ENCODE assay signal across 9 mouse cellular contexts in the genomic region with DNA sequence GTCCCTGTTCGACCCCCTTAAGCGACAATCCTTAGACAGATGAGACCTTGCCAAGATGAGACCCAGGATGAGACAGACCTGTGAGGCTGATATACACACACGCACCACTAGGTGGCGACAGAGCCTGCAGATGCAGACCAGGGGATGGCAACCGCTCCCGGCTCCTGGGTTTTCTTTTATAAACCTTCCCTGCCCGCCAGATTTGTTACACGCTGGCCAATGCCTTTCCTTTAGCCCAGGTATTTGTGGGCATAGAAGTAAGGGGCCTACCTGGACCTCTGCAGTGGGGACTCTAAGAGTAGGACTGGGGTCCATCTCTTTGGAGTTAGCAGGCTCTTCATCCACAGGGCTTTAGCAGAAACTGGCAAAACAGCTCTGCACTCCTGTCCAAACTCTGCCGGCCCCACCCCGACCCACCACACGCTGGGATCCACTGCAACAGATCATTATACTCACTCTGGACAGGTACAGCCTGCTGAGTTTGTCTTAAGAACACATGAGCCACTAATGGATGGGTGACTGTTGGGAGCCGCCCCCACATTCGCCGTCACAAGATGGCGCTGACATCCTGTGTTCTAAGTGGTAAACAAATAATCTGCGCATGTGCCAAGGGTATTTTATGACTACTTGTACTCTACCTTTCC.
A peak's percentile ranks its signal among the peaks of the same experiment; 100 is the strongest.
DNase-seq lines count a peak whose midpoint lies in the region; TF ChIP-seq lines count a peak whose summit lies in the region.
"Had no signal": no experiment of that assay in that cellular context is flagged by ENCODE, and none has a peak within 500 bp of the region (broad histone marks: within the 10 kb centered on the region; RNA-seq: fewer than 3 reads in every experiment).

No protein-coding gene starts in this region.

- peak overlapping the region; percentile 87 for H3K27ac ChIP-seq in MEL (ENCODE audit: control insufficient read depth, low read depth, low read length)
- peak overlapping the region; percentile 83 for H3K27ac ChIP-seq in cerebellum, adult 2 months (ENCODE audit: insufficient read depth, low read length)
- H3K27ac ChIP-seq in layer of hippocampus, adult 2 months: peak overlapping the region; percentile 84

- H3K79me2 ChIP-seq in MEL (ENCODE audit: control insufficient read depth, insufficient read depth, low read length, poor library complexity): no peaks in the 10 kb centered on the region; the same call in 1 of the 2 replicates

- peaks cover 0 to 5% of the 10 kb centered on the region in 2 experiments; a peak in 1 of 4 replicates for H3K4me1 ChIP-seq in MEL (ENCODE audit: control insufficient read depth in 1 of 2, insufficient read depth in 2 of 2, low read length in 2 of 2)
- peaks cover 7% of the 10 kb centered on the region for H3K4me1 ChIP-seq in cerebellum, adult 2 months (ENCODE audit: control insufficient read depth, insufficient read depth, low read length)

- no peaks in the 10 kb centered on the region for H3K27me3 ChIP-seq in MEL (ENCODE audit: control insufficient read depth in 1 of 2, insufficient read depth in 2 of 2, low read length in 2 of 2)
- no peaks in the 10 kb centered on the region for H3K27me3 ChIP-seq in cerebellum, adult 2 months (ENCODE audit: control insufficient read depth, insufficient read depth, low read length)

- WGBS in cerebellum, adult 2 months: 9% methylated on average over 16 of the region's 16 CpGs

- peak; percentile 85 for TF ChIP-seq RAD21 in MEL (IDR thresholded peaks at IDR 0.05; ENCODE audit: low read depth, low read length)

- TF ChIP-seq EP300 in MEL (IDR thresholded peaks at IDR 0.05; ENCODE audit: low read depth in 1 of 2, low read length in 2 of 2): no peak

- peak; percentile 93 to 97 (median 94) for TF ChIP-seq CTCF in MEL (IDR thresholded peaks at IDR 0.05 in 2 of 3, conservative IDR thresholded peaks at IDR 0.05 in 1 of 3; ENCODE audit: control insufficient read depth in 1 of 3, insufficient read depth in 1 of 3, low read depth in 2 of 3, low read length in 3 of 3, poor library complexity in 1 of 3, severe bottlenecking in 1 of 3)
- peak; percentile 90 for TF ChIP-seq CTCF in cerebellum, adult 2 months (IDR thresholded peaks at IDR 0.05; ENCODE audit: borderline replicate concordance, insufficient read depth, low read depth, low read length)
- peak; percentile 89 for TF ChIP-seq CTCF in layer of hippocampus, adult 2 months (conservative IDR thresholded peaks at IDR 0.05)

- peak; percentile 94 for DNase-seq in MEL (ENCODE audit: low read depth, low spot score)
- DNase-seq in cerebellum, adult 2 months: peak; percentile 80 to 82
- DNase-seq in forelimb bud, embryonic 11.5 days (ENCODE audit: low read depth, low spot score): peak; percentile 67
- peak; percentile 78 for DNase-seq in heart, postnatal 4 days
- DNase-seq in layer of hippocampus, adult 2 months (ENCODE audit: low spot score in 2 of 2): peak; percentile 62 to 69
- peak; percentile 80 for DNase-seq in lung, postnatal 10 days
- peak; percentile 79 for DNase-seq in retina, embryonic 14.5 days (ENCODE audit: low spot score)
- peak; percentile 79 for DNase-seq in thymus, postnatal 14 days

- peak overlapping the region; percentile 80 to 93 for H3K4me3 ChIP-seq in MEL (ENCODE audit: control insufficient read depth in 1 of 2, insufficient read depth in 1 of 2, low read depth in 2 of 2, low read length in 2 of 2)
- H3K4me3 ChIP-seq in cerebellum, adult 2 months (replicated peaks; ENCODE audit: insufficient read depth, low read depth, low read length): peak overlapping the region; percentile 96
- H3K4me3 ChIP-seq in layer of hippocampus, adult 2 months: peak overlapping the region; percentile 54
- H3K4me3 ChIP-seq: erythroblast, embryonic 14.5 days had no signal

- H3K9me3 ChIP-seq in MEL (replicated peaks; ENCODE audit: insufficient read depth, low read length): no peaks in the 10 kb centered on the region

- TF ChIP-seq POLR2A in MEL (IDR thresholded peaks at IDR 0.05; ENCODE audit: control insufficient read depth in 1 of 2, insufficient read depth in 1 of 2, low read depth in 1 of 2, low read length in 2 of 2, poor library complexity in 1 of 2): no peak; a peak in 1 of 4 replicates
- TF ChIP-seq POLR2A in cerebellum, adult 2 months (IDR thresholded peaks at IDR 0.05; ENCODE audit: borderline replicate concordance, insufficient read depth, low read length): peak; percentile 46; the same call in 1 of the 2 replicates

- peak overlapping the region; percentile 70 for H3K9ac ChIP-seq in MEL (ENCODE audit: control insufficient read depth, low read depth, low read length, poor library complexity, severe bottlenecking)

- peaks cover 0 to 6% of the 10 kb centered on the region in 2 experiments; a peak in 2 of 4 replicates for H3K36me3 ChIP-seq in MEL (ENCODE audit: control insufficient read depth in 1 of 2, insufficient read depth in 2 of 2, low read length in 2 of 2)

TF ChIP-seq in MEL, 35 proteins besides CTCF, POLR2A, EP300 and RAD21:
- no peak for TF ChIP-seq UBTF (IDR thresholded peaks at IDR 0.05; ENCODE audit: borderline replicate concordance, insufficient read depth, low read depth, low read length)
- TF ChIP-seq MAFK (IDR thresholded peaks at IDR 0.05; ENCODE audit: borderline replicate concordance, low read depth, low read length): no peak
- TF ChIP-seq SMC3 (IDR thresholded peaks at IDR 0.05; ENCODE audit: low read depth, low read length): peak; percentile 63
- 0 out of 2 replicates have a peak, but pooled peaks have one; percentile 14 for TF ChIP-seq TBP (IDR thresholded peaks at IDR 0.05; ENCODE audit: low read depth, low read length)
- 0 out of 2 replicates have a peak, but pooled peaks have one; percentile 6 for TF ChIP-seq NELFE (IDR thresholded peaks at IDR 0.05; ENCODE audit: low read depth, low read length)
- TF ChIP-seq SIN3A (IDR thresholded peaks at IDR 0.05; ENCODE audit: low read length): peak; percentile 49; the same call in 1 of the 2 replicates
- peak; percentile 27; the same call in 1 of the 2 replicates for TF ChIP-seq ZC3H11A (IDR thresholded peaks at IDR 0.05; ENCODE audit: low read depth, low read length)
- no peak for TF ChIP-seq POLR2AphosphoS2 (IDR thresholded peaks at IDR 0.05; ENCODE audit: low read length)
- no peak for TF ChIP-seq TAL1 (IDR thresholded peaks at IDR 0.05; ENCODE audit: low read length)
- no peak for TF ChIP-seq ELF1 (IDR thresholded peaks at IDR 0.05; ENCODE audit: low read depth, low read length)
- TF ChIP-seq GABPA (IDR thresholded peaks at IDR 0.05; ENCODE audit: low read depth, low read length): no peak

Comparison
In these comparisons a context has a peak if more than half of its experiments do, and no peak if none do; other contexts are left out.
1. Peak in every context shown above with its lines: DNase-seq, H3K4me3 ChIP-seq and H3K27ac ChIP-seq.